ENCODE assay signal across 9 mouse cellular contexts in the genomic region with DNA sequence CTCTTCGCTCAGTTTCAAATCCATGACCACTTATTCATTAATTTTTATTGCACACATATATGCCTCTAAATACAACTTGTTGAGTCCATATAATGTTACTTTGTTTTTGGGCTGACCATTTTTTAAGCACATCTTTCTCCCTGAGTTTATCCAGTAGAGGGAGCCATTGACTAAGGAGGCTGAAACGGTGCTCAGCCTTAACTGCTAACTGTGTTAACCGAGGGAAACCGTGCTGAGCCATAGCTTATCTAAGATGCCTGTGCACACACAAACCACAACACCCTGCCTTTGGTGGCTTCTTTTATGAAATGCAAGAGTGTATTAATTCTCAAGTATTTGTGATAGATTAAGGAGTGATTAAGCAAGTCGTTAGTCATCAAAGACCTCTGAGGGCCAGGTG. TPM values are rescaled to one million over a fixed set of nuclear protein-coding genes. Genes with fewer than 3 reads are reported as not detected.
A peak's percentile ranks its signal among the peaks of the same experiment; 100 is the strongest.
DNase-seq lines count a peak whose midpoint lies in the region; TF ChIP-seq lines count a peak whose summit lies in the region.
"Had no signal": no experiment of that assay in that cellular context is flagged by ENCODE, and none has a peak within 500 bp of the region (broad histone marks: within the 10 kb centered on the region; RNA-seq: fewer than 3 reads in every experiment).

No protein-coding gene starts in this region.

- peaks cover 16% of the 10 kb centered on the region for H3K36me3 ChIP-seq in ES-Bruce4 (ENCODE audit: control insufficient read depth, insufficient read depth, low read length, poor library complexity, severe bottlenecking)

- H3K4me3 ChIP-seq in ES-Bruce4 (ENCODE audit: low read depth, low read length) = no peak overlapping the region
- H3K4me3 ChIP-seq: lung, embryonic 15.5 days had no signal

- no peak for TF ChIP-seq EP300 in ES-Bruce4 (IDR thresholded peaks at IDR 0.05; ENCODE audit: insufficient read depth, low read depth, low read length)

- peak; percentile 6 for DNase-seq in kidney, postnatal 14 days
- DNase-seq in kidney, adult 11 months = no peak
- DNase-seq in R1 (ENCODE audit: low read depth, low spot score) = peak; percentile 49
- peak; percentile 52 for DNase-seq in induced T-regulatory cell, adult 2 months (ENCODE audit: low read depth)
- DNase-seq in adrenal gland, adult 18-20 months (ENCODE audit: low spot score in 2 of 2) = no peak
- DNase-seq in frontal cortex, postnatal 10 days (ENCODE audit: low spot score in 2 of 2) = no peak

- H3K27ac ChIP-seq in ES-Bruce4 (ENCODE audit: insufficient read depth, low read length) = no peak overlapping the region
- H3K27ac ChIP-seq: lung, embryonic 15.5 days had no signal

- no peak for TF ChIP-seq POLR2A in ES-Bruce4 (IDR thresholded peaks at IDR 0.05; ENCODE audit: insufficient read depth, low read length)

- no peaks in the 10 kb centered on the region for H3K9me3 ChIP-seq in ES-Bruce4 (replicated peaks; ENCODE audit: control insufficient read depth, insufficient read depth, low read length, poor library complexity, severe bottlenecking)
- H3K9me3 ChIP-seq: lung, embryonic 15.5 days had no signal

- peak; percentile 26 for TF ChIP-seq CTCF in ES-Bruce4 (IDR thresholded peaks at IDR 0.05; ENCODE audit: low read depth, low read length)

- H3K9ac ChIP-seq in ES-Bruce4 (ENCODE audit: low read depth, poor library complexity, severe bottlenecking) = no peak overlapping the region
- H3K9ac ChIP-seq: lung, embryonic 15.5 days had no signal

- no peaks in the 10 kb centered on the region for H3K4me1 ChIP-seq in ES-Bruce4 (ENCODE audit: control insufficient read depth, insufficient read depth, low read length)
- H3K4me1 ChIP-seq: lung, embryonic 15.5 days had no signal

- no peaks in the 10 kb centered on the region for H3K27me3 ChIP-seq in ES-Bruce4 (ENCODE audit: control insufficient read depth, insufficient read depth, low read length, poor library complexity, severe bottlenecking)
- H3K27me3 ChIP-seq: lung, embryonic 15.5 days had no signal

RNA-seq across cellular contexts. Expression of a gene that starts 7.3 kb away (rescaled TPM):
- 72.5 and 73.9 TPM in 2 replicates for polyA plus RNA-seq in ES-Bruce4 (2011; ENCODE audit: insufficient read depth, insufficient read length, low read depth, missing spikeins)
- 10 to 100 TPM; 13.7 to 13.9 TPM for total RNA-seq in adrenal gland, adult 18-20 months (2021)

RNA-seq across cellular contexts. Expression of a gene that starts 29.1 kb away (rescaled TPM):
- polyA plus RNA-seq in ES-Bruce4 (2011; ENCODE audit: insufficient read depth, insufficient read length, low read depth, missing spikeins) = 8.7 and 10.0 TPM in 2 replicates
- total RNA-seq in adrenal gland, adult 18-20 months (2021) = not detected
- polyA plus RNA-seq: testis, adult 2 months had no signal

RNA-seq across cellular contexts. Expression of a gene that starts 33.5 kb away (rescaled TPM):
- not detected in 2 replicates for polyA plus RNA-seq in ES-Bruce4 (2011; ENCODE audit: insufficient read depth, insufficient read length, low read depth, missing spikeins)
- total RNA-seq in adrenal gland, adult 18-20 months (2021) = not detected

Comparison
In these comparisons a context has a peak if more than half of its experiments do, and no peak if none do; other contexts are left out.
1. DNase-seq: peak in kidney, postnatal 14 days (single experiment), R1 (single experiment) and induced T-regulatory cell, adult 2 months (single experiment); none in kidney, adult 11 months (single experiment), adrenal gland, adult 18-20 months (0 of 2) and frontal cortex, postnatal 10 days (0 of 2).